Mouse (Mus musculus) layer of hippocampus, adult 9-10 months (tissue): ENCODE measurements at regions not wholly inside any gene's neighbourhood (a gene's known extent, or its start where the extent isn't known, plus 50 kb on each side); places are given as distances from the start of the nearest gene placed in this dataset.

Experiments
- DNase-seq: peaks from one replicate; pipeline ENCODE4 v3.0.0; 2022; ENCODE audit warnings: low spot score

GRCm38 (mm10) chr16:37725745-37726144 is 50.9 kb upstream of the Fstl1 start:
- no peak for DNase-seq

GRCm38 (mm10) chr16:37715173-37715572 is 60.9 kb upstream of the Ndufb4 start:
- no peak for DNase-seq

- no peak for DNase-seq
Measured at GRCm38 (mm10) chr16:37714276-37714675, 60.0 kb upstream of the Ndufb4 start.

- no peak for DNase-seq
Measured at GRCm38 (mm10) chr16:37706242-37706923, 52.1 kb upstream of the Ndufb4 start.

GRCm38 (mm10) chr16:37705209-37705608 is 51.0 kb upstream of the Ndufb4 start:
- DNase-seq, result no peak

GRCm38 (mm10) chr16:37704461-37705155 is 50.4 kb upstream of the Ndufb4 start:
- DNase-seq, result peak; percentile 66
